Mouse (Mus musculus): Measurements from ENCODE around the gene Taf12. TPM values are rescaled to one million over a fixed set of nuclear protein-coding genes. Genes with fewer than 3 reads are reported as not detected.
A peak's percentile ranks its signal among the peaks of the same experiment; 100 is the strongest.

Gene Taf12
- polyA plus RNA-seq, 2 experiments = 24.5 to 48.7 TPM

GRCm38 (mm10) chr4:132291056-132291455, 16.9 kb downstream of the Taf12 start:
- peaks cover 3% of the 10 kb centered on the region; the same call in 1 of the 2 replicates for H3K9me3 ChIP-seq (ENCODE audit: control insufficient read depth, low read length)
- H3K9ac ChIP-seq (replicated peaks) = no peak overlapping the region
- H3K27ac ChIP-seq = no peak overlapping the region
- WGBS (ENCODE audit: insufficient replicate concordance) = 93% methylated on average over 4 of the region's 4 CpGs
- no peaks in the 10 kb centered on the region for H3K27me3 ChIP-seq (ENCODE audit: control insufficient read depth, insufficient read depth, low read length)
- H3K36me3 ChIP-seq (replicated peaks; ENCODE audit: control insufficient read depth, insufficient read depth, low read depth) = peaks cover 39% of the 10 kb centered on the region
- DNase-seq (ENCODE audit: low read depth in 3 of 3, low spot score in 3 of 3) (no peak), ATAC-seq (ENCODE audit: insufficient read depth) (no peak)
- no peaks in the 10 kb centered on the region for H3K4me1 ChIP-seq (replicated peaks; ENCODE audit: control insufficient read depth in 2 of 2, insufficient read depth in 2 of 2, low read length in 1 of 2)
- TF ChIP-seq EP300 (IDR thresholded peaks at IDR 0.05; ENCODE audit: low read depth) = no peak
- no peak overlapping the region for H3K4me3 ChIP-seq (ENCODE audit: insufficient read depth in 1 of 2, low read depth in 2 of 2, low read length in 2 of 2)
- H3K4me2 ChIP-seq (ENCODE audit: low read depth) = no peak overlapping the region

- peaks cover 3% of the 10 kb centered on the region; the same call in 1 of the 2 replicates for H3K9me3 ChIP-seq (ENCODE audit: control insufficient read depth, low read length)
- H3K27ac ChIP-seq = no peak overlapping the region
- H3K27me3 ChIP-seq (ENCODE audit: control insufficient read depth, insufficient read depth, low read length) = no peaks in the 10 kb centered on the region
- ATAC-seq (ENCODE audit: insufficient read depth) (no peak), DNase-seq (ENCODE audit: low read depth in 3 of 3, low spot score in 3 of 3) (no peak)
- H3K4me3 ChIP-seq (ENCODE audit: insufficient read depth in 1 of 2, low read depth in 2 of 2, low read length in 2 of 2) = no peak overlapping the region
- TF ChIP-seq EP300 (IDR thresholded peaks at IDR 0.05; ENCODE audit: low read depth) (no peak), CTCF (IDR thresholded peaks at IDR 0.05; ENCODE audit: low read depth) (peak; percentile 50)
- no peak overlapping the region for H3K4me2 ChIP-seq (ENCODE audit: low read depth)
- 83% methylated on average over 12 of the region's 12 CpGs for WGBS (ENCODE audit: insufficient replicate concordance)
- H3K9ac ChIP-seq (replicated peaks) = no peak overlapping the region
- H3K4me1 ChIP-seq (replicated peaks; ENCODE audit: control insufficient read depth in 2 of 2, insufficient read depth in 2 of 2, low read length in 1 of 2) = no peaks in the 10 kb centered on the region
- peaks cover 34% of the 10 kb centered on the region for H3K36me3 ChIP-seq (replicated peaks; ENCODE audit: control insufficient read depth, insufficient read depth, low read depth)
These were observed 17.6 kb downstream of the Taf12 start for GRCm38 (mm10) chr4:132291624-132292335.

- H3K4me1 ChIP-seq (replicated peaks; ENCODE audit: control insufficient read depth in 2 of 2, insufficient read depth in 2 of 2, low read length in 1 of 2) = no peaks in the 10 kb centered on the region
- H3K27ac ChIP-seq = no peak overlapping the region
- H3K9me3 ChIP-seq (ENCODE audit: control insufficient read depth, low read length) = peaks cover 3% of the 10 kb centered on the region; the same call in 1 of the 2 replicates
- no peaks in the 10 kb centered on the region for H3K27me3 ChIP-seq (ENCODE audit: control insufficient read depth, insufficient read depth, low read length)
- H3K9ac ChIP-seq (replicated peaks) = no peak overlapping the region
- TF ChIP-seq CTCF (IDR thresholded peaks at IDR 0.05; ENCODE audit: low read depth) (peak; percentile 58), EP300 (IDR thresholded peaks at IDR 0.05; ENCODE audit: low read depth) (no peak)
- no peak overlapping the region for H3K4me3 ChIP-seq (ENCODE audit: insufficient read depth in 1 of 2, low read depth in 2 of 2, low read length in 2 of 2)
- H3K4me2 ChIP-seq (ENCODE audit: low read depth) = no peak overlapping the region
- peaks cover 30% of the 10 kb centered on the region for H3K36me3 ChIP-seq (replicated peaks; ENCODE audit: control insufficient read depth, insufficient read depth, low read depth)
- DNase-seq (ENCODE audit: low read depth in 3 of 3, low spot score in 3 of 3) (no peak), ATAC-seq (ENCODE audit: insufficient read depth) (no peak)
- WGBS (ENCODE audit: insufficient replicate concordance) = 63% methylated on average over 4 of the region's 4 CpGs
These were observed 18.8 kb downstream of the Taf12 start for GRCm38 (mm10) chr4:132292988-132293387.

- ATAC-seq (ENCODE audit: insufficient read depth) (no peak), DNase-seq (ENCODE audit: low read depth in 3 of 3, low spot score in 3 of 3) (no peak)
- Histone ChIP-seq H3K27ac (no peak overlapping the region), H3K27me3 (ENCODE audit: control insufficient read depth, insufficient read depth, low read length) (no peaks in the 10 kb centered on the region), H3K4me3 (ENCODE audit: insufficient read depth in 1 of 2, low read depth in 2 of 2, low read length in 2 of 2) (no peak overlapping the region), H3K36me3 (replicated peaks; ENCODE audit: control insufficient read depth, insufficient read depth, low read depth) (peaks cover 27% of the 10 kb centered on the region), H3K9me3 (ENCODE audit: control insufficient read depth, low read length) (peaks cover 3% of the 10 kb centered on the region; the same call in 1 of the 2 replicates), H3K9ac (replicated peaks) (no peak overlapping the region), H3K4me2 (ENCODE audit: low read depth) (no peak overlapping the region), H3K4me1 (replicated peaks; ENCODE audit: control insufficient read depth in 2 of 2, insufficient read depth in 2 of 2, low read length in 1 of 2) (no peaks in the 10 kb centered on the region)
- no peak for TF ChIP-seq EP300 (IDR thresholded peaks at IDR 0.05; ENCODE audit: low read depth)
- no peak for TF ChIP-seq CTCF (IDR thresholded peaks at IDR 0.05; ENCODE audit: low read depth)
- 72% methylated on average over 7 of the region's 7 CpGs for WGBS (ENCODE audit: insufficient replicate concordance)
These were observed 19.6 kb downstream of the Taf12 start for GRCm38 (mm10) chr4:132293682-132294240.

- WGBS (ENCODE audit: insufficient replicate concordance) = 52% methylated on average over 8 of the region's 8 CpGs
- no peak overlapping the region for H3K9ac ChIP-seq (replicated peaks)
- peak; percentile 27; the same call in 1 of the 2 replicates for TF ChIP-seq CTCF (IDR thresholded peaks at IDR 0.05; ENCODE audit: low read depth)
- TF ChIP-seq EP300 (IDR thresholded peaks at IDR 0.05; ENCODE audit: low read depth) = no peak
- peaks cover 3% of the 10 kb centered on the region; the same call in 1 of the 2 replicates for H3K9me3 ChIP-seq (ENCODE audit: control insufficient read depth, low read length)
- no peak for ATAC-seq (ENCODE audit: insufficient read depth)
- H3K27me3 ChIP-seq (ENCODE audit: control insufficient read depth, insufficient read depth, low read length) = no peaks in the 10 kb centered on the region
- H3K4me2 ChIP-seq (ENCODE audit: low read depth) = no peak overlapping the region
- H3K4me3 ChIP-seq (ENCODE audit: insufficient read depth in 1 of 2, low read depth in 2 of 2, low read length in 2 of 2) = no peak overlapping the region
- peaks cover 16% of the 10 kb centered on the region for H3K36me3 ChIP-seq (replicated peaks; ENCODE audit: control insufficient read depth, insufficient read depth, low read depth)
- no peaks in the 10 kb centered on the region for H3K4me1 ChIP-seq (replicated peaks; ENCODE audit: control insufficient read depth in 2 of 2, insufficient read depth in 2 of 2, low read length in 1 of 2)
- no peak overlapping the region for H3K27ac ChIP-seq
- no peak for DNase-seq (ENCODE audit: low read depth in 3 of 3, low spot score in 3 of 3)
These were observed 21.7 kb downstream of the Taf12 start for GRCm38 (mm10) chr4:132295696-132296390.

Data from liver, embryonic 14.5 days (tissue).